Mouse (Mus musculus) c-Kit-negative CD71-positive TER-119-positive erythroid progenitor cells, embryonic 14.5 days (primary cell): Measurements from ENCODE around the gene Apol7a.

ENCODE experiments used
- DNase-seq: peaks from one replicate; pipeline ENCODE4 v3.0.0-alpha.2; 2013; ENCODE audit warnings: low read depth, low spot score

The Apol7a gene

DNA sequence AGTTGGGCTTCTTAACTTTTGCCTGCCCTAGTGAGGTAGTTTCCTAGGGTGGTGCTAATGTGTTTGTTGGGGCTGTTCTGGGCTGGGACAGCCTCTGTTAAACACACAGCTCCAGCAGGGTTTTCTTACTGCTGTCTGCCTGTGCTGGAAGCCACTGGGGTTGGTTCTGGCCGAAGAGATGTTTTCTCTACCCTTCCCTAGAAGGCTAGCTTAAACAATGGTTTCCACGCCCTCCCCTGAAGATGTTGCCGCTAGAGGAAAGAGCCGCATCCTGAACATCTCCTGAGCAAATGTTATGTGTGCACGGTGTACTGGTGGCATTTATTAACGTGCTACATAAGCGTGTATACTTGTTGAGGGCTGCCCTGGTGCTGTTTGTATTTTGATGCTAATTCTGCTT, 50.8 kb downstream of the Apol7a start:
- DNase-seq = no peak

DNA sequence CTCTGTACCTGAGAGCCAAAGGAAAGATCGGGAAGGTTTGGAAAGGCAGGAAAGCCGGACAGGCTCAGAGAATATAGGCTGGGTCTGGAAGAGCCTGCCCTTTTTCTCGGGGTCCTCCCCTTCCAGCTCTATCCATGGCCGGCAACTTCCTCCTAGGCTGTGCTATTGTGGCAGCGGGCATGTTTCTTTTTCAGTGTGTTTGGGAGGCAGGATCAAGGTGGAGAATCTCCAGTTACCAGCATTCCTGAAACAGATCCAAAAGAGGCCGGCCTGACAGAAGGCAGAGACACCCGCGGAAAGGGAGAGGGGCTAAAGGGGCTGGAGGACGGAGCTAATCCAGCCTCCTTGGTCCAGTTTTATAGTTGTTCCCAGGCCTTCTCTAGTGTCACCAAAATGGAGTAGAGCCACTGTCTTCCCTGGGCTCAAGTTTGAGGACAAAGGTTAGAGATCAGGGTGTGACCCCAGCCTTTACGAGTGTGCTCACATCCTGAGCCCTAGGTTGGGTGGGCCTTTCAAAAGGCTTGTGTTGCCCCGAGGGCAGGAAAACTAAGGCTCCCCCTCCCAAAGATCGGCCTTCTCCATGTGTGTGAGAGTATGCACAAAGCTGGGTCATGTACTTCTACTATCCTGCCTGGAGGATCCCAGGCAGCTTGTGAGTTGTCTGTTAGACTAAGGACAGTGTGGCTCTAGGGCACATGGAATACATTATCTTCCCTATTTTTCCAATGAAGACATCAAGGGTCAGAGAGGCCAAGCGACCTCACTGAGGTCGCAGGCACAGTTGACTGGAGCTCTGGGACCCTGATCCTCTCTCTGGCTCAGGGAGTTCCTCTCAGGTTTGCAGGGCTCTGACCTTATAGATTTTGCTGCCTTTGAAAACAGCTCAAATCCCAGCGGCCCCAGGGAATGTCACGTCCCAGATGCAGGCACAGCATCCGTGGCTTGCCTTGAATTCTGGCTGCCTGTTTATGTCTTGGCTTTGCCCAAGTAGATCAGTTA, 54.5 kb downstream of the Apol7a start:
- no peak for DNase-seq

DNA sequence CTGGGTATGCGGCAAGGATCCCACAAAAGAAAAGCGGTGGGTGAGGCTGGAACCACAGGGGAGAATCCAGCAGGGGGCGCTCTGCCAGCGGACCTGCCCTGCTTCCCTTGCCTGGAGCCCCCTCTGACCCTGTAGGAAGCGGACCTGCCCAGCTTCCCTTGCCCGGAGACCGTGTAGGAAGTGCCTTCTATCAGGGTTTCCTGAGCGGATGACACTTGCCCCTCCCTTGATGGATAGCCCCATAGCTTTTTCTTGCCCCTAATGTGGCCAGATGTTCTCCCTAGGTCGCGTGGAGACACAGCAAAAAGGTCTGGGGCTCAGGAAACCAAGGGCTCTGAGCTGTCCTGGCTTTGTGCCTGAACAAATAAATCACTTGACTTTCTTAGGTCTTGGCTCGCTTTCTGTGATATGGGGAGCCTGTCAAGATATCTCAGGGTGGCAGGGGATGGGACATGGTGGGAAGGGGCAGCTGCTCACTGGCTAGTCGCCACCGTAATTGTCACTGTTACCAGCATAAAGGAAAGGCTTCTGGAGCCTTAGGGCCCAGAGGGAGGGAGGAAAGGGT, 55.3 kb downstream of the Apol7a start:
- no peak for DNase-seq

DNA sequence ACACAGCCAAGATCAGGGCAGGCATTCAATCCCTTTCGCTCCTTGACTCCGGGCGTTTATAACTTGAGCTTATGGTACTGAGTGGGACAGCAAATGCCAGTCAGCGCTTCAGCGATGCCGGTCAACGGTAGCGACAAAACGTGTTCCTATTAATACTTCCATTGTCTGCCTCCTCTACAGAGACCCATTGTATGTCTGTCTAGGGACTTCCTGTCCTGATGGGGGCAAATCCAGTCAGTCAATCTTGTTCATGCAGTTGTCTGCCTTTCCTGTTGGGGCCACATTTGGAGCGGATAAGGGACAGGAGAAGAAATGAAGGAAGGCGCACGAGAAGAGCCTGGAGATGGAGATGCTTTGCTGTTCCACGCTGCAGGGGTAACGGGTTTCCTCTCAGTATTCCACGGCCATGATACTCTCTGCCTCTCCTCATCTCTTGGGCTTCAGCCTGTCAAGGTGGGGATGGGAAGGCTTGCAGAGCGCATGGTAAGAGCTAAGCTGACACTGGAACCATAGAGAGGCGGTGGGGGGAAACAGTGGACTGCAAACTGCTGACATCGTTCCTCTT, 55.9 kb downstream of the Apol7a start:
- DNase-seq = no peak

- no peak for DNase-seq
Observed at GRCm38 (mm10) chr15:77342005-77342404, 56.9 kb downstream of the Apol7a start.

GRCm38 (mm10) chr15:77340581-77340980, 58.3 kb downstream of the Apol7a start:
- DNase-seq = no peak

DNA sequence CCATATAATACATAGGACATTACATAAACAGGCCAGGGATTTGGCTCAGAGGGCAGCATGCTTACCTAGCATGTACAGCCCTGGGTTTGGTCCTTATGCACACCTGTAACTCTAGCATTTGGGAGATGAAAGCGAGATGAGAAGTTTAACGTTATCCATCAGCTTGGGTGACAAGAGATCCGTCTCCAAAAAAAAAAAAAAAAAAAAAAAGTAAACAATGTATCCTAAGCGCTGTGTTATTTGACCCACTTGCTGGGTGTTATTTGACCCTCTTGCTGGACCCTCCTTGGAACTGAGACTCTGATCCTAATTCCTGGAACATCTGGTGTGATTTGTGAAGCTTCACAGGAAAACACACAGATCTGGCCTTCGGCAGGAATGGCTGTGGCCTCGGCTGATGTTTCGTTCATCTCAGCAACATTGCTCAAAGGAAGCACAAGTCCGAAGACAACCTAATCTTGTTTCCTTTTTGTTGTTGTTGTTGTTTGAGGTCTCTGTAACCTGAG, 59.9 kb downstream of the Apol7a start:
- DNase-seq = no peak

DNA sequence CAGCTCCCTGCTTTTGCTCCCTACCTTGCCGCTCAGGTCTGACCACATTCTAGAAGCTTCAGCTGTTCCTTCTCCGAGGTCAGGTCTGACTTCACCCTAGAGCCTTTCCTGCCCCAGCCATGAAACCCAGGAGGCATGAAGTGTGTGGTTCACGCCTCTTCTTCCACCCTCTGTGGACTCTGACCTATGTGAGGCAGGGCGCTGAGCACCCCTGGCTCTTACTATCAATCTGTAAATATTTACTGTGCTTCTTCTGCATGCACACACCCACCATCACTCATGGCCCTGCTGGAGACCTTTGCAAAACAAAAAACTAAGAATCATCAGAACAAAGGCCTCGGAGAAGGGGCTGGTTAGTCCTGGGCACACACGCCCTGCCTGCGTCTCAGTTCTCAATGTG, 60.5 kb downstream of the Apol7a start:
- no peak for DNase-seq
